8 mouse cellular contexts compared by ENCODE assay signal in the genomic region with DNA sequence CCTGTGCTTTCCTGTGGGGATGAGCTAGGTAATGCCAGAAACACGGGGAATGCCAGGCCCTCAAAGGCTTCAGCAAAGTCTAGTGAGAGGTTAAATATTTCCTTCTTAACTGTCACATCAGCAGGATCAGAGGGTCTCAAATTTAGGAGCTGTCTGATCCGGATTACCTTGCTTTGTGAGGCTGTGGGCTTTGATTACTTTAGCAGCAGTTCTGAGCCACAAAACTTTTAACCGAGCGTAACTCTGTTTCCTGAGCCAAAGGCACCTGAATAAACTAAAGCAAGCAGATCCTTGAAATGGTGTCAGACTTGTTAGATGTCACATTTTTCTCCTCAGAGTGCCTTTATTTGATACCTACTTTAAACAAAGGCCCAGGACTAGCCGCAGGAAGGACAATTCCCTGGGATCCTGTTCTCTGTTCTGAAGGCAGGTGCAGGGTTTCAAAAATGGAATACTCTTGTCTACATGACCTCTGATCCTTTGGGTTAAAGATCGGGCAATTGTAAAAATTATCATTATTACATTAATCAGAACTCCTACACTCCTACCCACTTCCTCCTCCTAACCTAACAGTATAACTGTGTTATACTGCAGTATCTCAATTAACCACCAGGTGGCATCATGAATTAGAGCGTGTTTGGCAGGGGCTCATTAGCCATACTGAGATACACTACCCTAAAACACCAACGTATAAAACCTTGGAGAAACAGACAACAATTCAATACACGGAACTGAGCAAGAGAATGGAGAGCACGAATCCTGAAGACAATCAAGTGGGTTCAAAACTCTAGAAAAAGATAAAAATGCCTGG.
DNase-seq lines count a peak whose midpoint lies in the region; ATAC-seq lines count a peak whose summit lies in the region.

No protein-coding gene starts in this region.

- peak; percentile 91 for ATAC-seq in hindbrain, embryonic 11.5 days (ENCODE audit: low FRiP score)
- peak; percentile 95 for ATAC-seq in CD4-positive, CD25-positive, alpha-beta regulatory T cell, adult 4 months
- ATAC-seq in heart, embryonic 16.5 days (replicated peaks; ENCODE audit: extremely low read depth, insufficient read depth, low FRiP score): peak; percentile 28; the same call in 1 of the 2 replicates
- 0 out of 2 replicates have a peak, but pooled peaks have one; percentile 48 for ATAC-seq in limb, embryonic 15.5 days (ENCODE audit: insufficient number of reproducible peaks, low FRiP score, low TSS enrichment, low read depth)
- peak; percentile 83 for ATAC-seq in neural tube, embryonic 15.5 days (ENCODE audit: low FRiP score)

- no peaks in the 10 kb centered on the region for H3K4me1 ChIP-seq in hindbrain, embryonic 11.5 days (replicated peaks; ENCODE audit: control insufficient read depth, insufficient read depth, low read length)
- H3K4me1 ChIP-seq in hindbrain, embryonic 10.5 days (replicated peaks): no peaks in the 10 kb centered on the region
- no peaks in the 10 kb centered on the region for H3K4me1 ChIP-seq in heart, embryonic 16.5 days (ENCODE audit: control insufficient read depth, insufficient read depth, low read length)
- H3K4me1 ChIP-seq in limb, embryonic 15.5 days: no peaks in the 10 kb centered on the region
- no peaks in the 10 kb centered on the region for H3K4me1 ChIP-seq in neural tube, embryonic 15.5 days

- no peaks in the 10 kb centered on the region for H3K9me3 ChIP-seq in hindbrain, embryonic 11.5 days (ENCODE audit: control insufficient read depth, low read length)
- H3K9me3 ChIP-seq in hindbrain, embryonic 10.5 days: no peaks in the 10 kb centered on the region
- H3K9me3 ChIP-seq in heart, embryonic 16.5 days (replicated peaks; ENCODE audit: control insufficient read depth, low read length): no peaks in the 10 kb centered on the region
- no peaks in the 10 kb centered on the region for H3K9me3 ChIP-seq in limb, embryonic 15.5 days
- H3K9me3 ChIP-seq in neural tube, embryonic 15.5 days (replicated peaks): no peaks in the 10 kb centered on the region

- H3K4me2 ChIP-seq in hindbrain, embryonic 11.5 days (replicated peaks; ENCODE audit: low read depth, low read length): no peak overlapping the region
- H3K4me2 ChIP-seq in heart, embryonic 16.5 days (ENCODE audit: low read depth, low read length): no peak overlapping the region
- H3K4me2 ChIP-seq in limb, embryonic 15.5 days: no peak overlapping the region
- H3K4me2 ChIP-seq in neural tube, embryonic 15.5 days: no peak overlapping the region

- no peak overlapping the region for H3K4me3 ChIP-seq in hindbrain, embryonic 11.5 days (ENCODE audit: low read depth, low read length)
- no peak overlapping the region for H3K4me3 ChIP-seq in hindbrain, embryonic 10.5 days
- H3K4me3 ChIP-seq in heart, embryonic 16.5 days (ENCODE audit: low read length): no peak overlapping the region
- no peak overlapping the region for H3K4me3 ChIP-seq in limb, embryonic 15.5 days
- no peak overlapping the region for H3K4me3 ChIP-seq in neural tube, embryonic 15.5 days (replicated peaks)

- H3K27me3 ChIP-seq in hindbrain, embryonic 11.5 days (ENCODE audit: control insufficient read depth, insufficient read depth, low read length): no peaks in the 10 kb centered on the region
- no peaks in the 10 kb centered on the region for H3K27me3 ChIP-seq in hindbrain, embryonic 10.5 days (ENCODE audit: insufficient read depth, poor library complexity, severe bottlenecking)
- no peaks in the 10 kb centered on the region for H3K27me3 ChIP-seq in heart, embryonic 16.5 days (ENCODE audit: control insufficient read depth, insufficient read depth, low read length)
- H3K27me3 ChIP-seq in limb, embryonic 15.5 days: no peaks in the 10 kb centered on the region
- H3K27me3 ChIP-seq in neural tube, embryonic 15.5 days (replicated peaks): no peaks in the 10 kb centered on the region

- H3K36me3 ChIP-seq in hindbrain, embryonic 11.5 days (ENCODE audit: control insufficient read depth, insufficient read depth, low read length): no peaks in the 10 kb centered on the region
- no peaks in the 10 kb centered on the region for H3K36me3 ChIP-seq in hindbrain, embryonic 10.5 days
- H3K36me3 ChIP-seq in heart, embryonic 16.5 days (ENCODE audit: control insufficient read depth, insufficient read depth): no peaks in the 10 kb centered on the region
- no peaks in the 10 kb centered on the region for H3K36me3 ChIP-seq in limb, embryonic 15.5 days
- H3K36me3 ChIP-seq in neural tube, embryonic 15.5 days: no peaks in the 10 kb centered on the region

- no peak overlapping the region for H3K27ac ChIP-seq in hindbrain, embryonic 11.5 days (ENCODE audit: low read depth, low read length)
- no peak overlapping the region for H3K27ac ChIP-seq in hindbrain, embryonic 10.5 days
- no peak overlapping the region for H3K27ac ChIP-seq in heart, embryonic 16.5 days (ENCODE audit: low read length)
- H3K27ac ChIP-seq in limb, embryonic 15.5 days: no peak overlapping the region
- H3K27ac ChIP-seq in neural tube, embryonic 15.5 days (replicated peaks): no peak overlapping the region

- H3K9ac ChIP-seq in hindbrain, embryonic 11.5 days (ENCODE audit: low read depth, low read length): no peak overlapping the region
- no peak overlapping the region for H3K9ac ChIP-seq in heart, embryonic 16.5 days (ENCODE audit: low read length)
- H3K9ac ChIP-seq in limb, embryonic 15.5 days: no peak overlapping the region
- H3K9ac ChIP-seq in neural tube, embryonic 15.5 days (replicated peaks): no peak overlapping the region

- DNase-seq in hindbrain, embryonic 11.5 days (ENCODE audit: low spot score): peak; percentile 80
- no peak for DNase-seq in hindbrain, embryonic 10.5 days (ENCODE audit: low spot score)
- peak; percentile 40 for DNase-seq in adrenal gland, postnatal 14 days
- DNase-seq in urinary bladder, postnatal 10 days (ENCODE audit: low spot score): no peak

- 45% methylated on average over 10 of the region's 10 CpGs for WGBS in hindbrain, embryonic 11.5 days
- WGBS in hindbrain, embryonic 10.5 days: 47% methylated on average over 10 of the region's 10 CpGs
- WGBS in heart, embryonic 16.5 days: 42% methylated on average over 10 of the region's 10 CpGs
- 28% methylated on average over 10 of the region's 10 CpGs for WGBS in limb, embryonic 15.5 days
- WGBS in neural tube, embryonic 15.5 days: 44% methylated on average over 10 of the region's 10 CpGs

Comparison
In these comparisons a context has a peak if more than half of its experiments do, and no peak if none do; other contexts are left out.
1. DNase-seq: peak in hindbrain, embryonic 11.5 days (single experiment) and adrenal gland, postnatal 14 days (single experiment); none in hindbrain, embryonic 10.5 days (single experiment) and urinary bladder, postnatal 10 days (single experiment).
2. ATAC-seq: peak in every context shown above with its lines; median percentile 95 in CD4-positive, CD25-positive, alpha-beta regulatory T cell, adult 4 months; 91 in hindbrain, embryonic 11.5 days; 83 in neural tube, embryonic 15.5 days; 48 in limb, embryonic 15.5 days; 28 in heart, embryonic 16.5 days.